Mouse (Mus musculus) neural tube, embryonic 13.5 days (tissue): ENCODE measurements around the gene Dhh. TPM values are rescaled to one million over a fixed set of nuclear protein-coding genes. Genes with fewer than 3 reads are reported as not detected.

Experiments
- ATAC-seq: fragments of 200-750 bp; cut with Nextera tagmentation; 2 replicates; pipeline ENCODE4 v1.8.0; 2017; ENCODE audit warnings: low read depth, mild to moderate bottlenecking, moderate TSS enrichment, moderate library complexity
- H3K27ac ChIP-seq: fragments of 300-500 bp; sonication (generic); replicated peaks from 2 replicates; pipeline ENCODE4 v1.5.1; 2015; ENCODE audit warnings: moderate library complexity, mild to moderate bottlenecking, inconsistent platforms
- H3K27me3 ChIP-seq: fragments of 300-500 bp; sonication (generic); 2 replicates; pipeline ENCODE4 v1.6.1; 2015; ENCODE audit warnings: mild to moderate bottlenecking, inconsistent platforms
- H3K36me3 ChIP-seq: fragments of 300-500 bp; sonication (generic); 2 replicates; pipeline ENCODE4 v1.6.1; 2015; ENCODE audit warnings: mild to moderate bottlenecking, inconsistent platforms
- H3K4me1 ChIP-seq: fragments of 300-500 bp; sonication (generic); replicated peaks from 2 replicates; pipeline ENCODE4 v1.6.1; 2015; ENCODE audit warnings: inconsistent platforms
- H3K4me2 ChIP-seq: fragments of 300-500 bp; sonication (generic); 2 replicates; pipeline ENCODE4 v1.6.1; 2015; ENCODE audit warnings: inconsistent platforms, mild to moderate bottlenecking, moderate library complexity
- H3K4me3 ChIP-seq: fragments of 300-500 bp; sonication (generic); 2 replicates; pipeline ENCODE4 v1.5.1; 2015; ENCODE audit warnings: mild to moderate bottlenecking, inconsistent platforms
- H3K9ac ChIP-seq: fragments of 300-500 bp; sonication (generic); 2 replicates; pipeline ENCODE4 v1.6.1; 2015; ENCODE audit warnings: moderate library complexity, mild to moderate bottlenecking, inconsistent platforms
- H3K9me3 ChIP-seq: fragments of 300-500 bp; sonication (generic); 2 replicates; pipeline ENCODE4 v1.6.1; 2016; ENCODE audit warnings: inconsistent platforms
- WGBS: fragments of 180-500 bp; shearing (Covaris S2); methylation state at CpG from one replicate; pipeline ENCODE4 v1.1.7; 2015; 5-methylcytosine and 5-hydroxymethylcytosine counted together
- polyA plus RNA-seq: library from polyadenylated mRNA; unstranded; fragments of >200 nt; fragmentation: Nextera tagmentation; extraction: Ambion mirVana; gene quantifications from 2 replicates; pipeline ENCODE4 v1.2.1, GENCODE M21; 2015

The Dhh gene
- polyA plus RNA-seq, 1 experiment from 2014 or later, result 4.3 TPM

GRCm38 (mm10) chr15:98902600-98902999 lies 4.3 kb upstream of the Dhh start:
- H3K4me3 ChIP-seq, result no peak overlapping the region
- no peak overlapping the region for H3K9ac ChIP-seq
- no peak for ATAC-seq
- WGBS, result 91% methylated on average over 2 of the region's 2 CpGs
- no peaks in the 10 kb centered on the region for H3K9me3 ChIP-seq
- no peak overlapping the region for H3K4me2 ChIP-seq
- H3K27me3 ChIP-seq, result peaks cover 37% of the 10 kb centered on the region
- peaks cover 12% of the 10 kb centered on the region for H3K4me1 ChIP-seq
- H3K27ac ChIP-seq, result no peak overlapping the region
- H3K36me3 ChIP-seq, result peaks cover 44% of the 10 kb centered on the region

GRCm38 (mm10) chr15:98901530-98901929 lies 3.2 kb upstream of the Dhh start:
- Histone ChIP-seq H3K4me2 (no peak overlapping the region), H3K27me3 (peaks cover 48% of the 10 kb centered on the region), H3K9ac (no peak overlapping the region), H3K36me3 (peaks cover 34% of the 10 kb centered on the region), H3K4me1 (peaks cover 15% of the 10 kb centered on the region), H3K9me3 (no peaks in the 10 kb centered on the region), H3K27ac (no peak overlapping the region), H3K4me3 (no peak overlapping the region)
- WGBS, result 74% methylated on average over 1 of the region's 1 CpGs
- ATAC-seq, result no peak

- Histone ChIP-seq H3K4me1 (peaks cover 42% of the 10 kb centered on the region), H3K27me3 (peaks cover 89% of the 10 kb centered on the region), H3K4me3 (peak overlapping the region; percentile 26), H3K9me3 (no peaks in the 10 kb centered on the region), H3K4me2 (peak overlapping the region; percentile 90), H3K36me3 (no peaks in the 10 kb centered on the region), H3K27ac (no peak overlapping the region), H3K9ac (peak overlapping the region; percentile 52; the same call in 1 of the 2 replicates)
- WGBS, result 0% methylated on average over 10 of the region's 10 CpGs
- ATAC-seq, result no peak
Measured at GRCm38 (mm10) chr15:98897495-98897894, 845 bp downstream of the Dhh start.

- H3K4me1 ChIP-seq, result peaks cover 45% of the 10 kb centered on the region
Measured at GRCm38 (mm10) chr15:98895635-98896589, 2.4 kb downstream of the Dhh start.

GRCm38 (mm10) chr15:98894746-98895634 lies 3.4 kb downstream of the Dhh start:
- H3K36me3 ChIP-seq, result no peaks in the 10 kb centered on the region
- H3K4me3 ChIP-seq, result peak overlapping the region; percentile 47
- H3K27ac ChIP-seq, result no peak overlapping the region
- H3K4me1 ChIP-seq, result peaks cover 45% of the 10 kb centered on the region
- WGBS, result 2% methylated on average over 38 of the region's 38 CpGs
- H3K9me3 ChIP-seq, result no peaks in the 10 kb centered on the region
- peak overlapping the region; percentile 64 for H3K9ac ChIP-seq
- H3K4me2 ChIP-seq, result peak overlapping the region; percentile 90
- no peak for ATAC-seq
- peaks cover 96% of the 10 kb centered on the region for H3K27me3 ChIP-seq

More at GRCm38 (mm10) chr15:98895635-98896589, 2.4 kb downstream of the Dhh start:
- ATAC-seq, result 0 out of 2 replicates have a peak, but pooled peaks have one; percentile 33
- Histone ChIP-seq H3K36me3 (no peaks in the 10 kb centered on the region), H3K4me3 (peak overlapping the region; percentile 32), H3K4me2 (peak overlapping the region; percentile 90), H3K27me3 (peaks cover 99% of the 10 kb centered on the region), H3K9ac (peak overlapping the region; percentile 64), H3K27ac (peak overlapping the region; percentile 69), H3K9me3 (no peaks in the 10 kb centered on the region)
- WGBS, result 2% methylated on average over 41 of the region's 41 CpGs

GRCm38 (mm10) chr15:98893940-98894745 lies 4.2 kb downstream of the Dhh start, which contains the start of gene Rhebl1:
Rhebl1 (minus strand) TSS chr15:98894540.
- H3K4me1 ChIP-seq, result peaks cover 45% of the 10 kb centered on the region
- 0 out of 2 replicates have a peak, but pooled peaks have one; percentile 12 for ATAC-seq

GRCm38 (mm10) chr15:98893036-98893435 lies 5.3 kb downstream of the Dhh start:
- H3K4me3 ChIP-seq, result no peak overlapping the region
- no peak overlapping the region for H3K4me2 ChIP-seq
- 45% methylated on average over 4 of the region's 4 CpGs for WGBS
- no peak overlapping the region for H3K27ac ChIP-seq
- no peak for ATAC-seq
- H3K4me1 ChIP-seq, result peaks cover 37% of the 10 kb centered on the region
- H3K27me3 ChIP-seq, result peaks cover 76% of the 10 kb centered on the region
- no peaks in the 10 kb centered on the region for H3K9me3 ChIP-seq
- no peaks in the 10 kb centered on the region for H3K36me3 ChIP-seq
- H3K9ac ChIP-seq, result no peak overlapping the region

More at GRCm38 (mm10) chr15:98893940-98894745, 4.2 kb downstream of the Dhh start, which contains the start of gene Rhebl1:
- Histone ChIP-seq H3K36me3 (no peaks in the 10 kb centered on the region), H3K27ac (no peak within 1 kb of the TSS), H3K4me2 (peak within 1 kb of the TSS; percentile 90), H3K9me3 (no peaks in the 10 kb centered on the region), H3K9ac (peak within 1 kb of the TSS; percentile 64), H3K27me3 (peaks cover 87% of the 10 kb centered on the region), H3K4me3 (peak within 1 kb of the TSS; percentile 47)
- under 1% methylated on average over 77 of the region's 77 CpGs for WGBS

GRCm38 (mm10) chr15:98891907-98892606 lies 6.3 kb downstream of the Dhh start:
- ATAC-seq, result no peak
- peaks cover 67% of the 10 kb centered on the region for H3K27me3 ChIP-seq

GRCm38 (mm10) chr15:98891198-98891742 lies 7.1 kb downstream of the Dhh start:
- Histone ChIP-seq H3K4me1 (peaks cover 31% of the 10 kb centered on the region), H3K4me2 (no peak overlapping the region), H3K36me3 (no peaks in the 10 kb centered on the region), H3K27ac (no peak overlapping the region), H3K27me3 (peaks cover 59% of the 10 kb centered on the region), H3K9me3 (no peaks in the 10 kb centered on the region), H3K9ac (no peak overlapping the region), H3K4me3 (no peak overlapping the region)
- WGBS, result 10% methylated on average over 19 of the region's 19 CpGs
- no peak for ATAC-seq

More at GRCm38 (mm10) chr15:98891907-98892606, 6.3 kb downstream of the Dhh start:
- no peak overlapping the region for H3K27ac ChIP-seq
- H3K36me3 ChIP-seq, result no peaks in the 10 kb centered on the region
- H3K4me3 ChIP-seq, result no peak overlapping the region
- H3K9me3 ChIP-seq, result no peaks in the 10 kb centered on the region
- no peak overlapping the region for H3K9ac ChIP-seq
- H3K4me2 ChIP-seq, result no peak overlapping the region
- WGBS, result 40% methylated on average over 6 of the region's 6 CpGs
- H3K4me1 ChIP-seq, result peaks cover 31% of the 10 kb centered on the region

GRCm38 (mm10) chr15:98887526-98887925 lies 10.8 kb downstream of the Dhh start:
- WGBS, result 85% methylated on average over 7 of the region's 7 CpGs
- no peaks in the 10 kb centered on the region for H3K36me3 ChIP-seq
- H3K4me2 ChIP-seq, result no peak overlapping the region
- ATAC-seq, result no peak
- no peaks in the 10 kb centered on the region for H3K9me3 ChIP-seq
- H3K9ac ChIP-seq, result no peak overlapping the region
- H3K4me1 ChIP-seq, result 0 out of 2 replicates have a peak, but pooled peaks cover 3% of the 10 kb centered on the region
- H3K27ac ChIP-seq, result no peak overlapping the region
- H3K4me3 ChIP-seq, result no peak overlapping the region
- H3K27me3 ChIP-seq, result peaks cover 21% of the 10 kb centered on the region
